Mouse (Mus musculus): ENCODE results near the gene F11r. TPM values are rescaled to one million over a fixed set of nuclear protein-coding genes. Genes with fewer than 3 reads are reported as not detected.

The F11r gene
- 3.0 and 6.9 TPM in 2 replicates for polyA plus RNA-seq (2014; fragmentation: Nextera tagmentation; extraction: Ambion mirVana)

DNA sequence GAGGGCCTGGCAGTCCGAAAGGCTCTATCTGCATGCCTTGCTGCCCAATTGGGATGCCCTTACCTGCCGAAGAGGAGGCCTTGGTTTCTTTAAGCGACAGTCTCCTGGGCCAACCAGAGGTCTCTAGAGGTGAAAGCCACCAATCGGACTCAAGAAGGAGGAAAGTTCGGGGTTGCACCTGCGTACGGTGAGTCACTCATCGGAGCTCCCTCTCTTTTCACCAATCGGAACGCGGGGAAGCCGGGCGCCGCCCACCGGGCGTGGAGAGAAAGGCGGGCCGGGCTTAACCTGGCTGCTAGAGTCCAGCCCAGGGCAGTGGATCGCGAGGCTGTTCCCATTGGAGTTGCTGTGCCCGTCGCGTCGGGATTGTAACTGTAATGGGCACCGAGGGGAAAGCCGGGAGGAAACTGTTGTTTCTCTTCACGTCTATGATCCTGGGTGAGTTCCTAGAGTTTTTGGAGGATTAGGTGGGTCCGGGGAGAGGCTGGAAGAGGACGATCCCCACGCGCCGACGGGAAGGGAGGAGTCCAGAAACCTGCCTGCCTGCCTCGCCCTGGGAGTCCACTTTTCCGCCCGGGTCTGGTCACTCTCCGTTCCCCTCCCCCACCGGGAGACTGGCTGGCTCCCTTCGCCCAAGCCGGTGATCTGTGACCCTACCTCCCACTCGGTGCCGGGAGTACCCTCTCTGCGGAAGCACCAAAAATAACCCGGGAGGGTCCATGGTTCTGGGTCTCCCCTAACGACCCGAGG lies at the start of gene F11r:
F11r (plus strand) TSS at position 272 of the 750 bp plus-strand sequence.
- H3K27ac ChIP-seq (ENCODE audit: low read depth, low read length): no peak within 1 kb of the TSS
- no peaks in the 10 kb centered on the region for H3K9me3 ChIP-seq (replicated peaks; ENCODE audit: control insufficient read depth, low read length)
- ATAC-seq: peak; percentile 62
- under 1% methylated on average over 46 of the region's 46 CpGs for WGBS
- H3K27me3 ChIP-seq (replicated peaks; ENCODE audit: control insufficient read depth, insufficient read depth, low read length): peaks cover 15% of the 10 kb centered on the region; the same call in 1 of the 2 replicates
- peak; percentile 26 for DNase-seq (ENCODE audit: low spot score)
- H3K4me2 ChIP-seq (ENCODE audit: low read length): peak within 1 kb of the TSS; percentile 49
- H3K4me3 ChIP-seq (ENCODE audit: low read depth, low read length): peak within 1 kb of the TSS; percentile 27
- peak within 1 kb of the TSS; percentile 18; the same call in 1 of the 2 replicates for H3K9ac ChIP-seq (ENCODE audit: low read length)
- no peaks in the 10 kb centered on the region for H3K4me1 ChIP-seq (ENCODE audit: control insufficient read depth, insufficient read depth, low read length)
- no peaks in the 10 kb centered on the region for H3K36me3 ChIP-seq (ENCODE audit: control insufficient read depth, insufficient read depth, low read length)

GRCm38 (mm10) chr1:171388376-171389102 lies 48.8 kb upstream of the F11r start, which contains the start of gene Arhgap30:
Arhgap30 (plus strand) TSS chr1:171388954.
- Histone ChIP-seq H3K27ac (ENCODE audit: low read depth, low read length) (no peak within 1 kb of the TSS), H3K9me3 (replicated peaks; ENCODE audit: control insufficient read depth, low read length) (no peaks in the 10 kb centered on the region), H3K4me1 (ENCODE audit: control insufficient read depth, insufficient read depth, low read length) (no peaks in the 10 kb centered on the region), H3K4me3 (ENCODE audit: low read depth, low read length) (no peak within 1 kb of the TSS), H3K4me2 (ENCODE audit: low read length) (no peak within 1 kb of the TSS), H3K27me3 (replicated peaks; ENCODE audit: control insufficient read depth, insufficient read depth, low read length) (no peaks in the 10 kb centered on the region), H3K9ac (ENCODE audit: low read length) (no peak within 1 kb of the TSS), H3K36me3 (ENCODE audit: control insufficient read depth, insufficient read depth, low read length) (no peaks in the 10 kb centered on the region)
- no peak for ATAC-seq
- DNase-seq (ENCODE audit: low spot score): no peak
- WGBS: 82% methylated on average over 15 of the region's 15 CpGs

GRCm38 (mm10) chr1:171390101-171390500 lies 47.2 kb upstream of the F11r start:
- Histone ChIP-seq H3K9ac (ENCODE audit: low read length) (no peak overlapping the region), H3K4me3 (ENCODE audit: low read depth, low read length) (no peak overlapping the region), H3K9me3 (replicated peaks; ENCODE audit: control insufficient read depth, low read length) (no peaks in the 10 kb centered on the region), H3K27me3 (replicated peaks; ENCODE audit: control insufficient read depth, insufficient read depth, low read length) (no peaks in the 10 kb centered on the region), H3K4me2 (ENCODE audit: low read length) (no peak overlapping the region), H3K36me3 (ENCODE audit: control insufficient read depth, insufficient read depth, low read length) (no peaks in the 10 kb centered on the region), H3K27ac (ENCODE audit: low read depth, low read length) (no peak overlapping the region), H3K4me1 (ENCODE audit: control insufficient read depth, insufficient read depth, low read length) (no peaks in the 10 kb centered on the region)
- DNase-seq (ENCODE audit: low spot score) (no peak), ATAC-seq (no peak)
- 74% methylated on average over 4 of the region's 4 CpGs for WGBS

- H3K4me3 ChIP-seq (ENCODE audit: low read depth, low read length): no peak overlapping the region
Observed at GRCm38 (mm10) chr1:171401821-171402220, 35.5 kb upstream of the F11r start.

DNA sequence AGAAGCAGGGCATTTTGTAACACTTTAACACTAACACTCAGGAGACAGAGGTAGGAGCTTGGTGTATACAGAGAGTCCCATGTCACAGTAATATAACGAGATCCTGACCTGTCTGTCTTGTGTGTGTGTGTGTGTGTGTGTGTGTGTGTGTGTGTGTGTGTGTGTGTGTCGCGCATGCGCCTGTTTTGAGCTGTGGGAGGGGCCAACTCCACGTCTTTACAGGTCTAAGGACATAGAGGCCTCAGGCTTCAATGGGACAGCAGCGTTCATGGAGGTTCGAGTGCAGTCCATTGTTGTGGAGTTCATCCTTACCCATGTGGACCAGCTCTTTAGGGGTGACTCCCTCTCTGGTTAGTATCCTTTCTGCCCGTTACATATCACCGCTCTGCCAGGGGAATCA lies 34.3 kb upstream of the F11r start:
- H3K9ac ChIP-seq (ENCODE audit: low read length): no peak overlapping the region
- 78% methylated on average over 9 of the region's 9 CpGs for WGBS

More at GRCm38 (mm10) chr1:171401821-171402220, 35.5 kb upstream of the F11r start:
- Histone ChIP-seq H3K9me3 (replicated peaks; ENCODE audit: control insufficient read depth, low read length) (no peaks in the 10 kb centered on the region), H3K27ac (ENCODE audit: low read depth, low read length) (no peak overlapping the region), H3K27me3 (replicated peaks; ENCODE audit: control insufficient read depth, insufficient read depth, low read length) (no peaks in the 10 kb centered on the region), H3K4me1 (ENCODE audit: control insufficient read depth, insufficient read depth, low read length) (no peaks in the 10 kb centered on the region), H3K9ac (ENCODE audit: low read length) (no peak overlapping the region), H3K36me3 (ENCODE audit: control insufficient read depth, insufficient read depth, low read length) (no peaks in the 10 kb centered on the region), H3K4me2 (ENCODE audit: low read length) (no peak overlapping the region)
- no peak for ATAC-seq
- WGBS: 83% methylated on average over 4 of the region's 4 CpGs
- no peak for DNase-seq (ENCODE audit: low spot score)

DNA sequence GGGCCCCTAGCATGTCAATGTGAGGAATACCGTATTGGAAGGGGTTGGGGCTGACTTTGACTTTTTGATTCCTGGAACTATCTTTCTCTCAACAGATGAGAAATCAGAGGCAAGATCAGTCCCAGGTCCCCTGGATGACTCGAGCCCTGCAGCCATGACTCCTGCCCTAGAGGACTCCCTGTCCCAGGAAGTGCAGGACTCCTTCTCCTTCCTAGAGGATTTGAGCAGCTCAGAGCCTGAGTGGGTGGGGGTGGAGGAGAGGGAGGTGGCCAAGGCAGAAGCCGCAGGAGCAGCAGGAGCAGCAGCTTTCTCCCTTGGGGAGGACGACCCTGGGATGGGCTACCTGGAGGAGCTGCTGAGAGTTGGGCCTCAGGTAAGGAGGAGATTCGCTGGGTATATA lies 30.1 kb upstream of the F11r start:
- no peaks in the 10 kb centered on the region for H3K36me3 ChIP-seq (ENCODE audit: control insufficient read depth, insufficient read depth, low read length)
- DNase-seq (ENCODE audit: low spot score) (no peak), ATAC-seq (no peak)
- H3K4me3 ChIP-seq (ENCODE audit: low read depth, low read length): no peak overlapping the region
- WGBS: 79% methylated on average over 5 of the region's 5 CpGs
- H3K27me3 ChIP-seq (replicated peaks; ENCODE audit: control insufficient read depth, insufficient read depth, low read length): no peaks in the 10 kb centered on the region
- no peak overlapping the region for H3K9ac ChIP-seq (ENCODE audit: low read length)
- H3K9me3 ChIP-seq (replicated peaks; ENCODE audit: control insufficient read depth, low read length): no peaks in the 10 kb centered on the region
- no peaks in the 10 kb centered on the region for H3K4me1 ChIP-seq (ENCODE audit: control insufficient read depth, insufficient read depth, low read length)
- H3K4me2 ChIP-seq (ENCODE audit: low read length): no peak overlapping the region
- no peak overlapping the region for H3K27ac ChIP-seq (ENCODE audit: low read depth, low read length)

More for the DNA sequence above, 34.3 kb upstream of the F11r start:
- ATAC-seq (no peak), DNase-seq (ENCODE audit: low spot score) (no peak)
- Histone ChIP-seq H3K27me3 (replicated peaks; ENCODE audit: control insufficient read depth, insufficient read depth, low read length) (no peaks in the 10 kb centered on the region), H3K36me3 (ENCODE audit: control insufficient read depth, insufficient read depth, low read length) (no peaks in the 10 kb centered on the region), H3K4me1 (ENCODE audit: control insufficient read depth, insufficient read depth, low read length) (no peaks in the 10 kb centered on the region), H3K4me2 (ENCODE audit: low read length) (no peak overlapping the region), H3K9me3 (replicated peaks; ENCODE audit: control insufficient read depth, low read length) (no peaks in the 10 kb centered on the region), H3K27ac (ENCODE audit: low read depth, low read length) (no peak overlapping the region), H3K4me3 (ENCODE audit: low read depth, low read length) (no peak overlapping the region)

GRCm38 (mm10) chr1:171410231-171410630 lies 27.1 kb upstream of the F11r start:
- no peak for ATAC-seq
- H3K9ac ChIP-seq (ENCODE audit: low read length): no peak overlapping the region
- H3K4me2 ChIP-seq (ENCODE audit: low read length): no peak overlapping the region
- no peaks in the 10 kb centered on the region for H3K9me3 ChIP-seq (replicated peaks; ENCODE audit: control insufficient read depth, low read length)
- H3K36me3 ChIP-seq (ENCODE audit: control insufficient read depth, insufficient read depth, low read length): peaks cover 2% of the 10 kb centered on the region
- H3K27ac ChIP-seq (ENCODE audit: low read depth, low read length): no peak overlapping the region
- WGBS: 89% methylated on average over 1 of the region's 1 CpGs
- no peak overlapping the region for H3K4me3 ChIP-seq (ENCODE audit: low read depth, low read length)
- DNase-seq (ENCODE audit: low spot score): no peak
- H3K27me3 ChIP-seq (replicated peaks; ENCODE audit: control insufficient read depth, insufficient read depth, low read length): no peaks in the 10 kb centered on the region
- peaks cover 9% of the 10 kb centered on the region; the same call in 1 of the 2 replicates for H3K4me1 ChIP-seq (ENCODE audit: control insufficient read depth, insufficient read depth, low read length)

DNA sequence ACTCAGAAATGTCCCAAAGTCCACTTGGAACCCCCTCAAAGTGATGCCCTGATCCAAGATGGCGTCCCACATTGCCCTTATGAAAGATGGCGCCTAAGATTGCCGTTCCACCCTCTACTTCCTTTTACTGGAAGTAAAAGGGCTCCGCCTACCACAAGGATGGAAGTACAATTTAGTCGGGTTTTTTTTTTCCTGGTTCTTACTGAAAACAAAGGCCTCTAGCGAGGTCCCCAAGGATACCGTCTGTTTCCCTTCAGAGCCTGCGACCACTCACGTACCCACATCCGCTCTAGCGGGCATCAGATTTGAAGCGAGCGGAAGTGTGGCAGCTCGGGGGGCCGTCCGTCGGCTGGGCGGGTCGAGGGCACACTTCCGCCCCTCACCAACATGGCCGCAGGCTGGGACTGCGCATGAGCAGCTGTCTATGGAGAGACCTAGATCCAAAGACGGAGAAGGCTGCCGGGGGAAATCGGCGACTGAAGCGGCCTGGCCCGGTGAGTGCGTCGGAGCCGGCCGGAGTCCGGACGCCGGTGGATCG lies 26.3 kb upstream of the F11r start, which contains the start of gene Usf1:
Usf1 (plus strand) TSS at position 367 of the 538 bp plus-strand sequence.
- Histone ChIP-seq H3K4me3 (ENCODE audit: low read depth, low read length) (peak within 1 kb of the TSS; percentile 82), H3K9me3 (replicated peaks; ENCODE audit: control insufficient read depth, low read length) (no peaks in the 10 kb centered on the region), H3K27ac (ENCODE audit: low read depth, low read length) (peak within 1 kb of the TSS; percentile 94), H3K9ac (ENCODE audit: low read length) (peak within 1 kb of the TSS; percentile 98), H3K36me3 (ENCODE audit: control insufficient read depth, insufficient read depth, low read length) (peaks cover 10% of the 10 kb centered on the region), H3K27me3 (replicated peaks; ENCODE audit: control insufficient read depth, insufficient read depth, low read length) (no peaks in the 10 kb centered on the region), H3K4me1 (ENCODE audit: control insufficient read depth, insufficient read depth, low read length) (peaks cover 9% of the 10 kb centered on the region; the same call in 1 of the 2 replicates), H3K4me2 (ENCODE audit: low read length) (peak within 1 kb of the TSS; percentile 55)
- DNase-seq (ENCODE audit: low spot score) (peak; percentile 98), ATAC-seq (peak; percentile 97)
- under 1% methylated on average over 36 of the region's 36 CpGs for WGBS
